Comparison of ENCODE assay signal across 25 mouse cellular contexts in genomic region chr1:169606164-169606563, GRCm38 (mm10).
"Had no signal": no experiment of that assay in that cellular context is flagged by ENCODE, and none has a peak within 500 bp of the region (broad histone marks: within the 10 kb centered on the region; RNA-seq: fewer than 3 reads in every experiment).

No protein-coding gene starts in this region.

- H3K27me3 ChIP-seq: heart, embryonic 13.5 days; heart, embryonic 15.5 days; hindbrain, embryonic 13.5 days; hindbrain, embryonic 15.5 days; kidney, embryonic 15.5 days; limb, embryonic 13.5 days; limb, embryonic 15.5 days had no signal

- H3K4me1 ChIP-seq: heart, embryonic 13.5 days; heart, embryonic 15.5 days; hindbrain, embryonic 13.5 days; hindbrain, embryonic 15.5 days; kidney, embryonic 15.5 days; limb, embryonic 13.5 days; limb, embryonic 15.5 days had no signal

- ATAC-seq: forebrain, postnatal 0 days; hindbrain, postnatal 0 days; intestine, embryonic 16.5 days had no signal

- H3K9ac ChIP-seq: forebrain, postnatal 0 days; heart, embryonic 13.5 days; heart, embryonic 15.5 days; hindbrain, embryonic 13.5 days; hindbrain, embryonic 15.5 days; kidney, embryonic 15.5 days; limb, embryonic 13.5 days; limb, embryonic 15.5 days had no signal

- H3K4me2 ChIP-seq: heart, embryonic 11.5 days; heart, embryonic 13.5 days; heart, embryonic 15.5 days; hindbrain, embryonic 13.5 days; hindbrain, embryonic 15.5 days; kidney, embryonic 15.5 days; limb, embryonic 13.5 days; limb, embryonic 15.5 days had no signal

- H3K27ac ChIP-seq: heart, adult 2 months; heart, embryonic 13.5 days; heart, embryonic 15.5 days; hindbrain, embryonic 13.5 days; hindbrain, embryonic 15.5 days; hindbrain, postnatal 0 days; kidney, embryonic 15.5 days; limb, embryonic 13.5 days; limb, embryonic 15.5 days had no signal

- H3K4me3 ChIP-seq: heart, adult 2 months; heart, embryonic 13.5 days; heart, embryonic 15.5 days; hindbrain, embryonic 13.5 days; hindbrain, embryonic 15.5 days; kidney, embryonic 15.5 days; limb, embryonic 13.5 days; limb, embryonic 15.5 days had no signal

- DNase-seq: forebrain, postnatal 0 days; gastrocnemius, postnatal 14 days; gastrocnemius, postnatal 36 days; heart, adult 11 months; heart, adult 2 months; heart, postnatal 14 days; heart, postnatal 36 days; kidney, adult 11 months; kidney, adult 2 months; kidney, adult 9 months; kidney, postnatal 10 days; kidney, postnatal 25 days; layer of hippocampus, adult 9-11 months; layer of hippocampus, postnatal 36 days; left cerebral cortex, postnatal 4 days had no signal

- H3K36me3 ChIP-seq: heart, embryonic 13.5 days; heart, embryonic 15.5 days; hindbrain, embryonic 13.5 days; hindbrain, embryonic 15.5 days; kidney, embryonic 15.5 days; limb, embryonic 13.5 days; limb, embryonic 15.5 days had no signal

- H3K9me3 ChIP-seq: heart, embryonic 13.5 days; heart, embryonic 15.5 days; hindbrain, embryonic 13.5 days; hindbrain, embryonic 15.5 days; kidney, embryonic 15.5 days; limb, embryonic 13.5 days; limb, embryonic 15.5 days had no signal
